In genomic region chr6:115675508-115676336, GRCm38 (mm10) we compare ENCODE assay signal across 8 mouse cellular contexts. TPM values are rescaled to one million over a fixed set of nuclear protein-coding genes. Genes with fewer than 3 reads are reported as not detected.
A peak's percentile ranks its signal among the peaks of the same experiment; 100 is the strongest.
DNase-seq lines count a peak whose midpoint lies in the region; ATAC-seq and TF ChIP-seq lines count a peak whose summit lies in the region.

No protein-coding gene starts in this region.

- peak overlapping the region; percentile 96 for H3K4me2 ChIP-seq in heart, embryonic 11.5 days
- peak overlapping the region; percentile 87 for H3K4me2 ChIP-seq in kidney, embryonic 14.5 days (replicated peaks; ENCODE audit: low read depth, low read length)
- peak overlapping the region; percentile 72 for H3K4me2 ChIP-seq in midbrain, postnatal 0 days (ENCODE audit: low read depth, low read length, poor library complexity, severe bottlenecking)
- H3K4me2 ChIP-seq in stomach, embryonic 14.5 days (replicated peaks; ENCODE audit: low read depth, low read length), result peak overlapping the region; percentile 63

- H3K79me3 ChIP-seq in C2C12 (ENCODE audit: low read depth), result peaks cover 53% of the 10 kb centered on the region

- peak overlapping the region; percentile 98 for H3K27ac ChIP-seq in bone marrow macrophage, adult 2 months (ENCODE audit: insufficient read depth, low read depth, low read length)
- peak overlapping the region; percentile 92 for H3K27ac ChIP-seq in heart, embryonic 11.5 days (ENCODE audit: low read depth, low read length)
- peak overlapping the region; percentile 99 for H3K27ac ChIP-seq in kidney, embryonic 14.5 days (ENCODE audit: low read depth, low read length)
- peak overlapping the region; percentile 97 for H3K27ac ChIP-seq in liver, adult 2 months (replicated peaks; ENCODE audit: insufficient read depth, low read depth, low read length)
- peak overlapping the region; percentile 99 for H3K27ac ChIP-seq in midbrain, postnatal 0 days (ENCODE audit: low read depth, low read length)
- peak overlapping the region; percentile 98 for H3K27ac ChIP-seq in stomach, embryonic 14.5 days (ENCODE audit: low read length)

- DNase-seq in liver, adult 2 months (ENCODE audit: extremely low read depth, low read depth, low spot score), result peak; percentile 65
- peak; percentile 62 for DNase-seq in midbrain, postnatal 0 days (ENCODE audit: low spot score)

- peaks cover 56% of the 10 kb centered on the region for H3K79me2 ChIP-seq in C2C12 (ENCODE audit: control insufficient read depth, insufficient read depth)
- H3K79me2 ChIP-seq in liver, adult 2 months (ENCODE audit: control insufficient read depth, insufficient read depth, low read length), result peaks cover 34% of the 10 kb centered on the region

- WGBS in heart, embryonic 11.5 days (ENCODE audit: insufficient replicate concordance), result under 1% methylated on average over 53 of the region's 53 CpGs
- under 1% methylated on average over 53 of the region's 53 CpGs for WGBS in kidney, embryonic 14.5 days
- WGBS in liver, adult 2 months, result under 1% methylated on average over 53 of the region's 53 CpGs
- WGBS in midbrain, postnatal 0 days, result under 1% methylated on average over 50 of the region's 53 CpGs
- WGBS in stomach, embryonic 14.5 days, result under 1% methylated on average over 53 of the region's 53 CpGs

- H3K4me1 ChIP-seq in bone marrow macrophage, adult 2 months (ENCODE audit: control insufficient read depth, insufficient read depth, low read length), result peaks cover 22% of the 10 kb centered on the region
- H3K4me1 ChIP-seq in heart, embryonic 11.5 days (ENCODE audit: control insufficient read depth, insufficient read depth, low read length), result peaks cover 15% of the 10 kb centered on the region; the same call in 1 of the 2 replicates
- peaks cover 9% of the 10 kb centered on the region for H3K4me1 ChIP-seq in kidney, embryonic 14.5 days (ENCODE audit: control insufficient read depth, insufficient read depth, low read length)
- H3K4me1 ChIP-seq in liver, adult 2 months (ENCODE audit: control insufficient read depth, insufficient read depth, low read length), result peaks cover 16% of the 10 kb centered on the region
- no peaks in the 10 kb centered on the region; the same call in 1 of the 2 replicates for H3K4me1 ChIP-seq in midbrain, postnatal 0 days (ENCODE audit: insufficient read depth, low read length)
- peaks cover 12% of the 10 kb centered on the region for H3K4me1 ChIP-seq in stomach, embryonic 14.5 days (ENCODE audit: control insufficient read depth, insufficient read depth, low read length)

- no peaks in the 10 kb centered on the region for H3K9me3 ChIP-seq in heart, embryonic 11.5 days (replicated peaks; ENCODE audit: control insufficient read depth, low read length)
- H3K9me3 ChIP-seq in kidney, embryonic 14.5 days (ENCODE audit: control insufficient read depth, low read length), result no peaks in the 10 kb centered on the region
- no peaks in the 10 kb centered on the region for H3K9me3 ChIP-seq in midbrain, postnatal 0 days (ENCODE audit: low read length)
- no peaks in the 10 kb centered on the region for H3K9me3 ChIP-seq in stomach, embryonic 14.5 days (ENCODE audit: control insufficient read depth, low read depth, low read length)

- no peak for TF ChIP-seq POLR2A in bone marrow macrophage, adult 2 months (IDR thresholded peaks at IDR 0.05; ENCODE audit: borderline replicate concordance, low read depth, low read length)
- TF ChIP-seq POLR2A in liver, adult 2 months (IDR thresholded peaks at IDR 0.05; ENCODE audit: extremely low read depth, insufficient read depth, low read length), result no peak

- H3K36me3 ChIP-seq in C2C12 (ENCODE audit: control insufficient read depth, insufficient read depth), result peaks cover 4% of the 10 kb centered on the region
- H3K36me3 ChIP-seq in heart, embryonic 11.5 days (ENCODE audit: control insufficient read depth, insufficient read depth, low read length), result no peaks in the 10 kb centered on the region
- no peaks in the 10 kb centered on the region for H3K36me3 ChIP-seq in kidney, embryonic 14.5 days (ENCODE audit: control insufficient read depth, insufficient read depth, low read length)
- no peaks in the 10 kb centered on the region for H3K36me3 ChIP-seq in liver, adult 2 months (ENCODE audit: control insufficient read depth, insufficient read depth, low read length)
- H3K36me3 ChIP-seq in midbrain, postnatal 0 days (ENCODE audit: insufficient read depth, low read length), result no peaks in the 10 kb centered on the region
- H3K36me3 ChIP-seq in stomach, embryonic 14.5 days (ENCODE audit: control insufficient read depth, insufficient read depth, low read length), result no peaks in the 10 kb centered on the region

- peak; percentile 48 for ATAC-seq in erythroblast, adult 5-6 weeks (replicated peaks; ENCODE audit: low FRiP score, poor library complexity, severe bottlenecking)
- ATAC-seq in heart, embryonic 11.5 days (replicated peaks; ENCODE audit: insufficient number of reproducible peaks, low FRiP score, low TSS enrichment), result peak; percentile 62
- peak; percentile 71 for ATAC-seq in kidney, embryonic 14.5 days (ENCODE audit: low FRiP score, low TSS enrichment)
- ATAC-seq in midbrain, postnatal 0 days (ENCODE audit: low FRiP score), result peak; percentile 63
- peak; percentile 33; the same call in 1 of the 2 replicates for ATAC-seq in stomach, embryonic 14.5 days (ENCODE audit: insufficient number of reproducible peaks, insufficient read depth, low FRiP score, low read depth)

- H3K4me3 ChIP-seq in C2C12 (ENCODE audit: insufficient read depth, poor library complexity, severe bottlenecking), result peak overlapping the region; percentile 84
- H3K4me3 ChIP-seq in bone marrow macrophage, adult 2 months (ENCODE audit: insufficient read depth, low read length), result peak overlapping the region; percentile 98
- H3K4me3 ChIP-seq in heart, embryonic 11.5 days (ENCODE audit: low read depth, low read length), result peak overlapping the region; percentile 68
- H3K4me3 ChIP-seq in kidney, embryonic 14.5 days (ENCODE audit: low read length), result peak overlapping the region; percentile 100
- H3K4me3 ChIP-seq in liver, adult 2 months (ENCODE audit: insufficient read depth, low read depth, low read length), result peak overlapping the region; percentile 94
- peak overlapping the region; percentile 92 for H3K4me3 ChIP-seq in midbrain, postnatal 0 days (ENCODE audit: low read depth, low read length)
- H3K4me3 ChIP-seq in stomach, embryonic 14.5 days (ENCODE audit: low read depth, low read length), result peak overlapping the region; percentile 99

- peak overlapping the region; percentile 100 for H3ac ChIP-seq in C2C12 (ENCODE audit: control insufficient read depth, insufficient read length, low read depth)

- H3K27me3 ChIP-seq in C2C12 (ENCODE audit: control insufficient read depth, insufficient read depth, insufficient read length), result no peaks in the 10 kb centered on the region
- no peaks in the 10 kb centered on the region for H3K27me3 ChIP-seq in heart, embryonic 11.5 days (ENCODE audit: control insufficient read depth, insufficient read depth, low read length)
- no peaks in the 10 kb centered on the region for H3K27me3 ChIP-seq in kidney, embryonic 14.5 days (ENCODE audit: control insufficient read depth, insufficient read depth, low read length)
- H3K27me3 ChIP-seq in liver, adult 2 months (ENCODE audit: control insufficient read depth, insufficient read depth, low read length), result no peaks in the 10 kb centered on the region
- no peaks in the 10 kb centered on the region for H3K27me3 ChIP-seq in midbrain, postnatal 0 days (ENCODE audit: insufficient read depth, low read length)
- no peaks in the 10 kb centered on the region for H3K27me3 ChIP-seq in stomach, embryonic 14.5 days (ENCODE audit: control insufficient read depth, insufficient read depth, low read length)

- no peak for TF ChIP-seq CTCF in C2C12 (IDR thresholded peaks at IDR 0.05; ENCODE audit: control insufficient read depth, insufficient read depth, insufficient read length)
- TF ChIP-seq CTCF in bone marrow macrophage, adult 2 months (IDR thresholded peaks at IDR 0.05; ENCODE audit: low read depth, low read length), result no peak
- no peak for TF ChIP-seq CTCF in liver, adult 2 months (IDR thresholded peaks at IDR 0.05; ENCODE audit: low read depth, low read length)
- TF ChIP-seq CTCF in midbrain, postnatal 0 days (IDR thresholded peaks at IDR 0.05), result no peak

- peak overlapping the region; percentile 89 for H3K9ac ChIP-seq in heart, embryonic 11.5 days (ENCODE audit: low read depth, low read length)
- H3K9ac ChIP-seq in kidney, embryonic 14.5 days (ENCODE audit: low read depth, low read length), result peak overlapping the region; percentile 99
- H3K9ac ChIP-seq in liver, adult 2 months (ENCODE audit: low read depth, low read length), result peak overlapping the region; percentile 99
- H3K9ac ChIP-seq in midbrain, postnatal 0 days (replicated peaks; ENCODE audit: low read length, poor library complexity, severe bottlenecking), result peak overlapping the region; percentile 99
- H3K9ac ChIP-seq in stomach, embryonic 14.5 days (replicated peaks; ENCODE audit: low read depth, low read length), result peak overlapping the region; percentile 99

TF ChIP-seq in C2C12, 6 proteins besides CTCF, POLR2A, EP300 and RAD21:
- TF ChIP-seq MAX (IDR thresholded peaks at IDR 0.05) (no peak), USF1 (IDR thresholded peaks at IDR 0.05; ENCODE audit: low read depth) (no peak), MYOG (IDR thresholded peaks at IDR 0.05; ENCODE audit: control insufficient read depth, extremely low read depth, insufficient read length) (no peak), MYOD1 (IDR thresholded peaks at IDR 0.05; ENCODE audit: control insufficient read depth, insufficient read length, low read depth) (no peak), CEBPB (IDR thresholded peaks at IDR 0.05; ENCODE audit: low read depth) (no peak), FOSL1 (IDR thresholded peaks at IDR 0.05; ENCODE audit: insufficient read depth, low read length, poor library complexity, severe bottlenecking) (no peak)

RNA-seq across cellular contexts. Expression of gene Raf1, which starts 0.7 kb away (rescaled TPM):
- 61.8 TPM for polyA plus RNA-seq in C2C12 (2012; fragmentation: generic; extraction: Trizol)
- polyA plus RNA-seq in bone marrow macrophage, adult 2 months (2012; ENCODE audit: insufficient read depth, insufficient read length, missing spikeins), result 89.1 and 89.4 TPM in 2 replicates
- total RNA-seq in erythroblast, adult 5-6 weeks (2015; ENCODE audit: low replicate concordance), result 28.4 and 44.7 TPM in 2 replicates
- total RNA-seq in erythroblast, adult 5-6 weeks (2017; ENCODE audit: low replicate concordance), result 19.2 and 36.5 TPM in 2 replicates
- 96.3 and 107 TPM in 2 replicates for polyA plus RNA-seq in heart, embryonic 11.5 days (2014; fragmentation: Nextera tagmentation; extraction: Ambion mirVana)
- 85.9 and 125 TPM in 2 replicates for polyA plus RNA-seq in kidney, embryonic 14.5 days (2014; fragmentation: Nextera tagmentation; extraction: Ambion mirVana)
- 71.0 and 92.3 TPM in 2 replicates for total RNA-seq in liver, adult 2 months (2014; rRNA removed)
- polyA plus RNA-seq in liver, adult 2 months (2012; rRNA removed), result 90.3 and 129 TPM in 2 replicates
- total RNA-seq in midbrain, postnatal 0 days (2014; rRNA removed), result 195 and 196 TPM in 2 replicates
- 88.2 and 89.1 TPM in 2 replicates for polyA plus RNA-seq in midbrain, postnatal 0 days (2015; fragmentation: Nextera tagmentation; extraction: Ambion mirVana)
- 129 and 131 TPM in 2 replicates for polyA plus RNA-seq in stomach, embryonic 14.5 days (2014; fragmentation: Nextera tagmentation; extraction: Ambion mirVana)

Comparison
In these comparisons a context has a peak if more than half of its experiments do, and no peak if none do; other contexts are left out.
1. Peak in every context shown above with its lines: DNase-seq, ATAC-seq, H3K4me3 ChIP-seq and H3K27ac ChIP-seq.